Mouse (Mus musculus) layer of hippocampus, adult 8-10 months (tissue): ENCODE measurements at regions not wholly inside any gene's neighbourhood (a gene's known extent, or its start where the extent isn't known, plus 50 kb on each side); places are given as distances from the start of the nearest gene placed in this dataset.
A peak's percentile ranks its signal among the peaks of the same experiment; 100 is the strongest.
"Not testable (repeated sequence)": the region's sequence is repeated elsewhere in the genome, so short reads cannot be mapped to it uniquely, and the experiment has no call there.

ENCODE experiments used
- DNase-seq, 2 experiments: peaks; one replicate each; pipeline ENCODE4 v3.0.0; 2022; ENCODE audit warnings: low spot score in 2 of 2

GRCm38 (mm10) chr7:82047456-82047855 is 55.4 kb upstream of the Bnc1 start:
- DNase-seq = no peak

GRCm38 (mm10) chr7:82053411-82053810 is 61.3 kb upstream of the Bnc1 start:
- no peak for DNase-seq

DNA sequence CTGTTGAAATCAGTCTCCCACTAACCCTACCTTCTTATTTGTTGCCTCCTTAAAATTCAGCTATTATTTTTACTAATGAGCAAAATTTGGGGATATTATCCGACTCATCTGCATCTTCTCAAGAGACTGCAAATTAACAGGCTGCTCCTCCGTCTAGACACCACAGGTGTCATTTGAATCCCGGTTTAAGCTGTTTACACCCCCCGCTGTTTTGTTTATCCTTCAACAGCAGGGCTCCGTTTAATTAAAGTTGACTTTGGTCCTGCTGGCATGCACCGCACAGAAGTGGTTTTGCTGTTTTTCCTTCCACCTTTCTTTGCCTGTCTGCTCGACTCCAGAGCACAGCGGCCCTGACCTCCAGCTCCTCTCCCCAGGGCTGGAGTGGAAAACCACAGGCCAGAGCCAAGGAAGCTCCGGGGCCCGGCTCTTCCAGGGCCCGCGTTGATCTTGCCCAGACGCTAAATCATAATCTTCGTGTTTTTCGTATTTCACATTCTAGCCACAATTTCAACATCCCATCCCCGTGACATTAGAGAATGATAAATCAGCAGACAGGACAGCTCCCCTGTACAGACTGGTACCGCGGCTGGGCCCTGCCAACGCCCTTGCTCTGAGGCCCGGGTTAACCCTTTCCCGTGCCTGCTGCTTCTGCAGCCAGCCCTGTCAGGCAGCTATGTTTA is 64.6 kb upstream of the Bnc1 start:
- DNase-seq = no peak

- no peak for DNase-seq
Measured at GRCm38 (mm10) chr7:82063407-82063806, 71.3 kb upstream of the Bnc1 start.

- DNase-seq = no peak
Measured at GRCm38 (mm10) chr7:82069629-82070450, 77.7 kb upstream of the Bnc1 start.

GRCm38 (mm10) chr7:82070946-82071727 is 79.0 kb upstream of the Bnc1 start:
- DNase-seq = no peak

GRCm38 (mm10) chr7:82075359-82075758 is 83.3 kb upstream of the Bnc1 start:
- DNase-seq = no peak

- no peak for DNase-seq
Measured at GRCm38 (mm10) chr7:82081851-82082250, 89.8 kb upstream of the Bnc1 start.

DNA sequence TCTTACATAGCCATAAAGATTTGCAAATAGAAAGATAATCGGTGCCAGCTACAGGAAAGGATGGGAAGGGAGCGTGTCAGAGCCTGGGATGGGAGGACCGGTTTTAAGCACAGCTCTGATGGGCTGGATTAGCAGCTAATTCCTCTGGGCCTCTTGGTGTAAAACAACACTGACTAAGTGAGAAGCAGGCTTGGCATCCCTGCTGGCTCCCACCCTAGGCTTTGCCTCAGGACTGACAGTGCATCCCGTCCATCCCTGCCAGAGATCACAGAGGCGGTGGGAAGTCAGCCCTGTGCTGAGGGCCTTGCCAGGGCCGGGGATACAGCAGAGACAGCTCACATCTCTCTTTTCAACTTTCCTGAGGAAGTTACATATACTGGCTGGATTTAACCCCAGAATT is 90.8 kb upstream of the Sh3gl3 start:
- DNase-seq = no peak

- peak in 1 of 2 experiments; percentile 9 for DNase-seq
Measured at GRCm38 (mm10) chr7:82084473-82084872, 89.2 kb upstream of the Sh3gl3 start.

- DNase-seq = no peak
Measured at GRCm38 (mm10) chr7:82085205-82085604, 88.4 kb upstream of the Sh3gl3 start.

- no peak for DNase-seq
Measured at GRCm38 (mm10) chr7:82098136-82098535, 75.5 kb upstream of the Sh3gl3 start.

GRCm38 (mm10) chr7:82101314-82101713 is 72.3 kb upstream of the Sh3gl3 start:
- DNase-seq = no peak

GRCm38 (mm10) chr7:82105631-82106030 is 68.0 kb upstream of the Sh3gl3 start:
- DNase-seq = no peak

GRCm38 (mm10) chr7:82109141-82109540 is 64.5 kb upstream of the Sh3gl3 start:
- not testable (repeated sequence) for DNase-seq

- no peak for DNase-seq
Measured at GRCm38 (mm10) chr7:82109550-82109949, 64.1 kb upstream of the Sh3gl3 start.

- no peak for DNase-seq
Measured at GRCm38 (mm10) chr7:82109977-82110376, 63.7 kb upstream of the Sh3gl3 start.

- DNase-seq = no peak
Measured at GRCm38 (mm10) chr7:82112046-82112445, 61.6 kb upstream of the Sh3gl3 start.

DNA sequence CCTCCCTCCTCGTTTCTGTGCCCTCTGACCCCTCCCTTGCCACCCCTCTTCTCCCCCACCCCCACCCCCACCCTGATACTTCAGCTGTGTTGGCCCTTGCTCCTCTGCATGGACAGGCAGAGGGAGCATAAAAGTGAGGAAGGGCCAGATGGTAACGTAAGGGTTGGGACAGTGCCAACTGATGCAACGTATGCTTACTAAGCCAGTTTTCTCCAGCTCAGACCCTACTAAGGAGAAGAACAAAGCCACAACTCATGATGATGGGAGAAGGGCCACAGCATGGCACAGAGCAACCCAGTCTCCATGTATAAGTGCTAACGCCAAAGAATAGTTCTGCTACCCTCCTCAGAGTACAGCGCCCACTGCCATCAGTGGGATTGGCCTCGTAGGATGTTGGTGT is 58.0 kb upstream of the Sh3gl3 start:
- DNase-seq = no peak

DNA sequence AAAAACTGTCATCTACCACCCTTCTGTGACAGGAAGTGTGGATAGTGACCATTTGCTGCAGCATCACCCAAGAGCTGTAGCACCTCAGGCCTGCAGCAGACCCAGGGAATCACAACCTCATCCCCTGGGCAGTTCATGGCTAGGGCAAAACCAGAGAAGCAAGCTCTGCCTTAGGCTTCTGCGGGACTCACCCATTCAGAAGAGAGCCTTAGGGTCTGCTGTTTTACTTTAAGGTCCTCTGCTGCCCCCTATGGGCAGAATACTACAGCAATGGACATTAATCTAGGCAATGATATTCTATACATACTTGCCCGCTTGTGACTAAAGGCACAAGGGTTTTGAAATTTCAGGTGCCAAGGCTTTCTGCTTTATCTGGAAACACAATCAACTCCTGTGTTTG is 54.4 kb upstream of the Sh3gl3 start:
- DNase-seq = peak; percentile 52 to 87

GRCm38 (mm10) chr7:82119866-82120265 is 53.8 kb upstream of the Sh3gl3 start:
- DNase-seq = no peak

DNA sequence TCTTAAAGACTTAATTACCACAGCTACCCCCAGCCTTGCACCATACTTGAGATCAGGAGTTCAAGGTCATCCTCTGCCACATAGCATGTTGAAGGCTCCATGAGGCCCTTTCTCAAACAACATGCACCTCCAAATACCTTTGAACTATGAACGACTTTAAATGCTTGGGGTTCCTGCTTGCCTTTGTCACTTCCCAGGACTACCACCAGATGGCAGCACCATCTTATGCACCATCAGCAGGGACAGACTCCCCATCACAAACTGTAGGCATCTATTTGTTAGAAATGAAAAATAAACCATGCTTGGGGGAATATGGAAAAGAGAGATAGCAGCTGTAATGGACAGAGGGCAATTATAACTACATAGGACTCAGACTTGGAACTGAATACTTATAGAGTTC is 51.9 kb upstream of the Sh3gl3 start:
- DNase-seq = peak; percentile 38 to 79
